Mouse (Mus musculus) layer of hippocampus, adult 9-11 months (tissue): Measurements from ENCODE around the gene Smu1.

ENCODE experiments used
- DNase-seq: peaks from one replicate; pipeline ENCODE4 v3.0.0; 2022

The Smu1 gene

GRCm38 (mm10) chr4:40735351-40735750, 22.4 kb downstream of the Smu1 start:
- DNase-seq: no peak

DNA sequence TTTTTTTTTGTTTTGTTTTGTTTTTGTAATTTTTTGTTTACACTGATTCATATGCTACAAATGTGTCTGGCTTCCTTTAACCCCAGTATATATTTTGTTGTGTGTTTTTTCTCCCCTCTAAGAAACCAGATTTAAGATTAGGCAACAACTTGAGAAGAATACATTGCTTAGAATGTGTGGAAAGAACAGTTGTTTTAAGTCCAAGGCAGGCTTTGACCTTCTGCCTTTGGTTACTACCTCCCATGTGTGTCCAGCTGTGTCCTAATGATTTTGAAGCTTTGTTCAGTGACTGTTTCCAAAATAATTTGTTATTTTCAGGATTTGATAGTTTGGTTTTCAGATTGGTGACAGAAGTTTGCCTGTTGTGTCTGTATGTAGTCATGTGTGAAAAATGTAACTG, 26.5 kb downstream of the Smu1 start:
- no peak for DNase-seq

DNA sequence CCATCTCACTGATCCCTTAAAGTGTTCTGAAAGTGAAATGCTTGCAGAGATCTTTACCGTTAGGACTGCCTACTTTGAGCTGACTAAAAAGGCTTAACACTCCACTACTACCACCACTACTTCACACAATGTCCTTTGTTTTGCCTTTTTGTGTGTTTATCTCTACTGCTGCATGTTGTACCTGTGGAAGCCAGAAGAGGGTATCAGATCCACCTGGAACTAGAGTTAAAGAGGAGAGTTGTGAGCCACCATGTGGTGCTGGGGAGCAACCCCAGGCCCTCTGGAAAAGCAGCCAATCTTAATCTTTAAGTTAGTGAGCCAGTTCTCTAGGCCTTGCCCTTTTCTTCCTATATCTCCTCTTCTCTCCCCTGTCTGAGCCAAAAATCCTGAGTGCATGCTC, 30.5 kb downstream of the Smu1 start:
- no peak for DNase-seq

DNA sequence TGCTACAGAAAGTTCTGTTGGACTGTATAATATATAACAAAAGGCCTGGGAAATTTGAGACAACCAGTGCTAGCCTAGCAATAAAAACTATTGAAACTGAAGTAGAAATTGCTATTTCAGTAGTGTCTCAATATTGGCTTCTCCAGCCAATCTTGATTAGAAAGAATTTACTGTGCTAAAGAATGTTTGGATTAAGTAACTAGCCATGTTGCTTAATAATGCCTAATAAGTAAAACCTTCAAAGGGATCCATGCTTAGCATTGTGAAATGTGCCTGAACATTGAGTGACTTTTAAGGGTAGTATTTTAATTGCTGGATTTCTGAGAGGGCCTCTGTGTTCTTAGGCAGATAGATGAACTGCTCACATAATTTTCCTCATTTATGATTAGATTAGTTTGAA, 32.2 kb downstream of the Smu1 start:
- no peak for DNase-seq

GRCm38 (mm10) chr4:40725141-40725540, 32.6 kb downstream of the Smu1 start:
- DNase-seq: no peak

- DNase-seq: peak; percentile 79
These were observed 34.8 kb downstream of the Smu1 start for GRCm38 (mm10) chr4:40722687-40723460.

GRCm38 (mm10) chr4:40722011-40722666, 35.6 kb downstream of the Smu1 start, which contains the start of gene Dnaja1:
Gene Dnaja1 (plus strand): TSS chr4:40722150.
- peak; percentile 95 for DNase-seq

DNA sequence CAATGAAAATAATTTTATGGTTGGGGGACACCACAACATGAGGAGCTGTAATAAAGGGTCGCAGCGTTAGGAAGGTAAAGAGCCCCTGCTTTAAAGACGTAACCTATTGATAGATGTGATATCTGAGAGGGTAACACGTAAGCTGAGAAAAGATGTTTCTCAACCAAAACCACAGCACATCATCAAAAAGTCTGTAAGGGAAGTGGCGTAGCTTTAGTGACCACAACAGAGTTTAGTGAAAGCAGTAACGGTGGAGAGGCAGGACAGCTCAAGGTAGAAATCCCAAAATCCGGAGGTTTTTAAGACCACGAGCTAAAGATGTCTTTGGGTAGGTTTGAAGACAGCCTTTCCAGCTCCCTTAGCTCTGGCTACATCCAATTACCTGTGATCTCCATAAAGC, 36.8 kb downstream of the Smu1 start:
- no peak for DNase-seq

DNA sequence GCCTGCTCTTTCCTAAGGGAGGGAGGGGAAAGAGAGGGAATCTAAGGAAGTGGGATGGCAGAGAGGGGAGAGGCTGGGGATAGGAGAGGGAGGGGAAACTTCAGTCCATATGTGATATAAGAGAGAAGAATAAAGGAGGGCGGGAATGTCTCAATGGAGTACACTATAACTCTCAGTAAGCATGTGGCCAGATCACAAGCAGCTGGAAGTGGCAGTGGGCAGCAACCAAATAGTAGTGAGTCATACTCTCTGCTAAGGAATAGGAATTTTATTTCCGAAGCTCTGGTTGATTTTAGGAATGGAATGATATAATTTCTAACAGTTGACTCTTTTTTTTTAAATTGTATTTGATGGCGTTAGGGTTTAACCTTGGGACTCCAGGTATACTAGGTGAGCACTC, 40.6 kb downstream of the Smu1 start:
- no peak for DNase-seq

GRCm38 (mm10) chr4:40703710-40704275, 53.9 kb downstream of the Smu1 start:
- DNase-seq: no peak

GRCm38 (mm10) chr4:40702797-40703709, 54.7 kb downstream of the Smu1 start, which contains the start of gene Aptx:
Gene Aptx (minus strand): TSS chr4:40703194.
- peak; percentile 96 for DNase-seq

GRCm38 (mm10) chr4:40701796-40702195, 55.9 kb downstream of the Smu1 start:
- DNase-seq: no peak

DNA sequence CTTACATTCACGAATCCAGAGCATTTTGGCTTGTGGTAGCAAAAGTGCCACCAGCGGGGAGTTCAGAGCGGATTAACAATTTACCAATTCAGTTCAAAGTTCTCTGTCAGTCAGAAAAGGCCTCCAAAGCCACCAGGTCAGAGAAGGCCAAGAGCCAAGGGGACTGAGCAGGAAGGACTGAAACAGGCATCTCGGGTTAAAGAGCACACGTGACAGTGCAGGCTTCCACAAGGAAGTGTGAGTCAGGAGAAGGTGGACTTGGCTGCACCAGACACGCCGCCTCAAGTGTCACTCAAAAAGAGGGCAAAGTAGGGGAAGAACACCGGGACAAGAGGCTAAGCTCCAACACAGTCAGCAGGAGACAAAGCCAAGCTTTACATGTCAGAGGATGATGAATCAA, 57.5 kb downstream of the Smu1 start:
- DNase-seq: no peak

- no peak for DNase-seq
These were observed 60.7 kb downstream of the Smu1 start for GRCm38 (mm10) chr4:40697059-40697458.

DNA sequence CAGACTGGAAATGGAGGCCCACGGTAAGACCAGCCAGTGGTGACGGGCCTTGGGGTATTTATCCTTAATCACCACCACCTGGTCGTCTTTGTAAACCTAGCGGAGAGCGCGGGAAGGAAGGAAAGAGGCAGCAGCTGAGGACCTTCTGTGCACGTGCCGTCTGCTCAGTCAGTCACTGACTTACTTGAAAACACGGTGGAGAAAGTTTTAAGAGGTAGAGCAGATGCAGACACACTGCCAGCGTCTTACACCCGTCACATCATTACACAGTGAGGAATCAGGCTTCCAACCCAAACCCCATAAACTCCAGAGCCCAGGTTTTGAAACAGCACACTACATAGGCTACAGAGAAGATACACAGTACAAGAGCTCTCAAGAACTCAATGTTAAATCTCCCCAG, 66.6 kb downstream of the Smu1 start:
- no peak for DNase-seq
